Mouse (Mus musculus) heart, embryonic 12.5 days (tissue): ENCODE results near the gene Ubr1. TPM values are rescaled to one million over a fixed set of nuclear protein-coding genes. Genes with fewer than 3 reads are reported as not detected.
A peak's percentile ranks its signal among the peaks of the same experiment; 100 is the strongest.

ENCODE experiments used
- ATAC-seq: fragments of 200-750 bp; cut with Nextera tagmentation; 2 replicates; pipeline ENCODE4 v1.8.0; 2017; ENCODE audit warnings: moderate TSS enrichment, moderate library complexity; ENCODE audit not compliant: insufficient number of reproducible peaks, low FRiP score
- H3K27ac ChIP-seq: fragments of 300-500 bp; sonication (generic); 2 replicates; pipeline ENCODE4 v1.5.1; 2016; ENCODE audit warnings: mild to moderate bottlenecking, moderate library complexity; ENCODE audit not compliant: poor library complexity, severe bottlenecking
- H3K27me3 ChIP-seq: fragments of 300-500 bp; sonication (generic); replicated peaks from 2 replicates; pipeline ENCODE4 v1.6.1; 2016; ENCODE audit warnings: mild to moderate bottlenecking, moderate library complexity
- H3K36me3 ChIP-seq: fragments of 300-500 bp; sonication (generic); 2 replicates; pipeline ENCODE4 v1.6.1; 2016; ENCODE audit warnings: mild to moderate bottlenecking, moderate library complexity
- H3K4me1 ChIP-seq: fragments of 300-500 bp; sonication (generic); replicated peaks from 2 replicates; pipeline ENCODE4 v1.6.1; 2016; ENCODE audit warnings: mild to moderate bottlenecking
- H3K4me2 ChIP-seq: fragments of 300-500 bp; sonication (generic); 2 replicates; pipeline ENCODE4 v1.6.1; 2016; ENCODE audit warnings: mild to moderate bottlenecking, moderate library complexity
- H3K4me3 ChIP-seq: fragments of 300-500 bp; sonication (generic); 2 replicates; pipeline ENCODE4 v1.5.1; 2016; ENCODE audit warnings: mild to moderate bottlenecking
- H3K9ac ChIP-seq: fragments of 300-500 bp; sonication (generic); 2 replicates; pipeline ENCODE4 v1.6.1; 2016; ENCODE audit warnings: mild to moderate bottlenecking, moderate library complexity
- H3K9me3 ChIP-seq: fragments of 300-500 bp; sonication (generic); replicated peaks from 2 replicates; pipeline ENCODE4 v1.6.1; 2016; ENCODE audit warnings: mild to moderate bottlenecking, moderate library complexity
- WGBS: fragments of 180-500 bp; shearing (Covaris S2); methylation state at CpG from one replicate; pipeline ENCODE4 v1.1.7; 2016; 5-methylcytosine and 5-hydroxymethylcytosine counted together
- polyA plus RNA-seq: library from polyadenylated mRNA; unstranded; fragments of >200 nt; fragmentation: Nextera tagmentation; extraction: Ambion mirVana; gene quantifications from 2 replicates; pipeline ENCODE4 v1.2.1, GENCODE M21; 2016

Ubr1 gene
- polyA plus RNA-seq, 1 experiment from 2014 or later, result 19.6 TPM

- Histone ChIP-seq H3K27me3 (no peaks in the 10 kb centered on the region), H3K9ac (no peak overlapping the region), H3K27ac (no peak overlapping the region), H3K4me3 (no peak overlapping the region), H3K9me3 (no peaks in the 10 kb centered on the region), H3K36me3 (peaks cover 67% of the 10 kb centered on the region), H3K4me1 (no peaks in the 10 kb centered on the region), H3K4me2 (no peak overlapping the region)
- no peak for ATAC-seq
- 93% methylated on average over 3 of the region's 3 CpGs for WGBS
Measured at GRCm38 (mm10) chr2:120933038-120933437, 37.5 kb downstream of the Ubr1 start.

DNA sequence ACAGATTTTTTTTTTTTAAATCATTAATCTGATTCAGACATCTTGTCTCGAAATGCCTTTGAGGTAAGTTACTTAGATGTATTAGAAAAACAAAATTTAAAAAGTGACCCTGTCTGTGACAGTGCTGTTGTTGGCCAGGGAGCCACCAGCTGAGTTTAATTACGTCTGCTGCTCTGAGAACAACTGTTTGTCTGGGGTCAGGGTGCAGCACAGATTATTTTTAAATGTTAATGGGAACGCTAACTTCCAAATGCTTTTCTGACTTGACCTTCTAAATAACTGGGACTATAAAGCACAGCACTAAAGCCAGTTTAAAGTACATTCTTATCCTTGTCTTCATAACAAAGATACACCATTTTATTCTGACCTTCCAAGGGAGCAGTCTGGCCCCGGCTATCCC is 61.0 kb downstream of the Ubr1 start:
- Histone ChIP-seq H3K27me3 (no peaks in the 10 kb centered on the region), H3K4me3 (no peak overlapping the region), H3K9ac (no peak overlapping the region), H3K27ac (no peak overlapping the region), H3K9me3 (no peaks in the 10 kb centered on the region), H3K36me3 (peaks cover 36% of the 10 kb centered on the region), H3K4me2 (no peak overlapping the region), H3K4me1 (no peaks in the 10 kb centered on the region)
- ATAC-seq, result no peak
- 82% methylated on average over 4 of the region's 4 CpGs for WGBS

DNA sequence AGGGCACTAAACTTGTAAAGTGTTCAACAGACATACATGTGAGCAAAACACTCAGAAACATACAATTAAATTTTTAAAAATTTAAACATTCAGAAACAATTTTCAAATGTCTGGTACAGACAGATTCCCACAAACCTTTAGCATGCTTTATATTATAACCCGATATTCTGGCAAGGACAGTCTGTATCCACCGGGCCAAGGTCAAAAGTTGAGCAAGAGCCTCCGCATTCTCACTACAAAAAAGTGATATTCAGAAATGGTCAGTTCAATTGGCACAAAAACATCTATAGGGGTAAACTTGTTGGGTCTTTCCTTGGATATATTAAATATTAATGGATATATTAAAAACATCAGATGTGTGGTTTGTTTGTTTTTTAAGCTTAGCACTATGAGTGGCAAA is 74.2 kb downstream of the Ubr1 start:
- Histone ChIP-seq H3K9ac (no peak overlapping the region), H3K27me3 (no peaks in the 10 kb centered on the region), H3K4me2 (no peak overlapping the region), H3K4me1 (no peaks in the 10 kb centered on the region), H3K9me3 (no peaks in the 10 kb centered on the region), H3K4me3 (no peak overlapping the region), H3K27ac (no peak overlapping the region), H3K36me3 (peaks cover 79% of the 10 kb centered on the region)
- ATAC-seq, result no peak
- 96% methylated on average over 3 of the region's 3 CpGs for WGBS

DNA sequence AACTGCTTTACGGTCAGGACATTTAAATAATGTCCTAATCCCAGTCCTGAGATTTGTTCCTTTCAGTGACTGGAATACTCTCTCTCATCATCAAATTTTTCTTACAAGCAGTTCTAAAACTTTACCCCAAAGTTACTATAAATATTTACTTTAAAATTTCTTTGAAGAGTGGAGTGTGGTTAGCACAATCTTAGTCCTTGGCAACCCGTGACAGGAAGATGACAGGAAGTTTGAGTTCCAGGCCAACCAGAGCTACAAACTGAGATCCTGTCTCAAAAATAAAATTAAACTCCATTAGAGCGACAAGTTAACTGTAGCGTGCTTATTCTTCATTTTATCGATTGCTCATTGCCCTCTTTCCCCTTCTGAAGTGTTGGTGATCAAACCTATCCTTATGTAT is 82.9 kb downstream of the Ubr1 start:
- ATAC-seq, result no peak
- H3K9ac ChIP-seq, result no peak overlapping the region
- 87% methylated on average over 5 of the region's 5 CpGs for WGBS

DNA sequence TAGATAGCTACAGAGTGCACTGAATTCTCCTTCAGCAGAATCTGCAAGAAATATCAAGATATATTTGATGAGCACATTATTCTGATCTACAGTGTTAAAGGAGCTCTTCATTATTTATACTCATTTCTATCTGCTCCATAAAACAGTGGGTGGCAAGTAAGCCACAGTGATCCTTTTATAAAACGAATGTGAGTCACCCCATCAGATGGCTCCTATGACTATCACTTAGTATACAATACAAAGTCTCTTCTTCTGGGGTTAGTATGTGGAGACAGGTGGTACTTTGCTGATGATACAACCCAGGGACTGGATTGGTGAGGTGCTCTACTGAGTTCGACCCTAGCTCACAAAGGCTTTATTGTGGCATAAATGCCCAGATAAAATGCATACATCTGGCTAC is 97.3 kb downstream of the Ubr1 start:
- no peak for ATAC-seq
- H3K4me1 ChIP-seq, result peaks cover 22% of the 10 kb centered on the region
- WGBS, result 68% methylated on average over 2 of the region's 2 CpGs
- no peak overlapping the region for H3K4me2 ChIP-seq
- H3K27me3 ChIP-seq, result no peaks in the 10 kb centered on the region
- no peaks in the 10 kb centered on the region for H3K9me3 ChIP-seq
- H3K4me3 ChIP-seq, result no peak overlapping the region
- H3K9ac ChIP-seq, result no peak overlapping the region
- no peak overlapping the region for H3K27ac ChIP-seq
- peaks cover 54% of the 10 kb centered on the region for H3K36me3 ChIP-seq

More for the DNA sequence above, 82.9 kb downstream of the Ubr1 start:
- Histone ChIP-seq H3K27me3 (no peaks in the 10 kb centered on the region), H3K4me1 (no peaks in the 10 kb centered on the region), H3K36me3 (peaks cover 66% of the 10 kb centered on the region), H3K4me3 (no peak overlapping the region), H3K4me2 (no peak overlapping the region), H3K9me3 (no peaks in the 10 kb centered on the region), H3K27ac (no peak overlapping the region)

- peak overlapping the region; percentile 24; the same call in 1 of the 2 replicates for H3K4me2 ChIP-seq
- ATAC-seq, result 0 out of 2 replicates have a peak, but pooled peaks have one; percentile 25
- 56% methylated on average over 9 of the region's 9 CpGs for WGBS
Measured at GRCm38 (mm10) chr2:120871447-120872336, 98.8 kb downstream of the Ubr1 start.

DNA sequence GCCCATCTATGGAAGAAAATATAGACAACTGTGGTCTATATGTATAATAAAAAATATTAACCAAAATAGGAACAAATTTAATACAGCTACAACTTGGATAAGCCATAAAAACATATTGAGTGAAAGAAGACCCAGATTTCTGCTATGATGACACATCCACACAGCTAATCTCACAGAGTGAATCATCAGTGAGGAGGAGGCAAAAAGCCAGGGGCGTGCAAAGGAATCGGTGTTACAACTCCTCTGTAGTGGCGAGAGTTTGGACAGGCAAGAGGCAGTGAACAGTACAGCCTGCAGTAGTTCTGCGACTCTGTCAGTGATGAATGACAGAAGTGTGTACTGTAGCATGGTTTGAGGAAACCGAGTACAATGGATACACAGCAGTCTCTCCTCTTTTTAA is 103.2 kb downstream of the Ubr1 start:
- Histone ChIP-seq H3K36me3 (peaks cover 53% of the 10 kb centered on the region), H3K4me1 (peaks cover 22% of the 10 kb centered on the region)
- no peak for ATAC-seq

More at GRCm38 (mm10) chr2:120871447-120872336, 98.8 kb downstream of the Ubr1 start:
- Histone ChIP-seq H3K9me3 (no peaks in the 10 kb centered on the region), H3K27me3 (no peaks in the 10 kb centered on the region), H3K4me3 (no peak overlapping the region), H3K27ac (peak overlapping the region; percentile 94), H3K4me1 (peaks cover 22% of the 10 kb centered on the region), H3K9ac (no peak overlapping the region), H3K36me3 (peaks cover 52% of the 10 kb centered on the region)

GRCm38 (mm10) chr2:120866561-120866960 is 104.0 kb downstream of the Ubr1 start:
- Histone ChIP-seq H3K9me3 (no peaks in the 10 kb centered on the region), H3K36me3 (peaks cover 60% of the 10 kb centered on the region), H3K4me3 (no peak overlapping the region), H3K4me2 (no peak overlapping the region), H3K4me1 (peaks cover 14% of the 10 kb centered on the region; the same call in 1 of the 2 replicates), H3K9ac (no peak overlapping the region), H3K27ac (no peak overlapping the region), H3K27me3 (no peaks in the 10 kb centered on the region)
- ATAC-seq, result no peak
- 26% methylated on average over 1 of the region's 1 CpGs for WGBS

More for the DNA sequence above, 103.2 kb downstream of the Ubr1 start:
- H3K9me3 ChIP-seq, result no peaks in the 10 kb centered on the region
- WGBS, result 89% methylated on average over 5 of the region's 5 CpGs
- no peak overlapping the region for H3K4me2 ChIP-seq
- no peak overlapping the region for H3K9ac ChIP-seq
- no peak overlapping the region for H3K27ac ChIP-seq
- no peaks in the 10 kb centered on the region for H3K27me3 ChIP-seq
- H3K4me3 ChIP-seq, result no peak overlapping the region

DNA sequence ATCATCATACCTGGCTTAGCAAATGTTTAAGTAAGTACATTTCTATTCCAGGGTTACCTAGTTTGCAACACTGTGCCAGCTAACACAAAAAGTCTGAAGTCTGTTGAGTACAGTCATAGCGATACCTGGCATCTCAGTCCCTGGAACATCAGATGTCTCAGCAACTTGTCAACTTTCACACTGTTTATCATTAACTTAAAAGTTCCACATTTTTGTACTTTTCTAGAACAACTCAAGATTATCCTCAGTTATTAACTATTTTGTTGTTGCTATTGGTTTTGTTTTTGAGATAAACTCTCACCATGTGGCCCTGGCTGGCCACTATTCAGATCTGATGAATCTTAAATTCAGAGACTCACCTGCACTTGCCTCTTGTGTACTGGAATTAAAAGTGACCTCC is 107.1 kb downstream of the Ubr1 start:
- no peak overlapping the region for H3K9ac ChIP-seq
- H3K27ac ChIP-seq, result no peak overlapping the region
- no peaks in the 10 kb centered on the region for H3K9me3 ChIP-seq
- H3K36me3 ChIP-seq, result peaks cover 61% of the 10 kb centered on the region
- no peak overlapping the region for H3K4me3 ChIP-seq
- H3K27me3 ChIP-seq, result no peaks in the 10 kb centered on the region
- ATAC-seq, result no peak
- H3K4me2 ChIP-seq, result no peak overlapping the region
- no peaks in the 10 kb centered on the region for H3K4me1 ChIP-seq
- 93% methylated on average over 1 of the region's 1 CpGs for WGBS

- Histone ChIP-seq H3K36me3 (peaks cover 43% of the 10 kb centered on the region), H3K4me2 (no peak overlapping the region), H3K27me3 (no peaks in the 10 kb centered on the region), H3K9me3 (no peaks in the 10 kb centered on the region), H3K4me1 (no peaks in the 10 kb centered on the region), H3K4me3 (no peak overlapping the region), H3K27ac (no peak overlapping the region), H3K9ac (no peak overlapping the region)
- no peak for ATAC-seq
- WGBS, result 90% methylated on average over 1 of the region's 1 CpGs
Measured at GRCm38 (mm10) chr2:120860699-120861098, 109.8 kb downstream of the Ubr1 start.

DNA sequence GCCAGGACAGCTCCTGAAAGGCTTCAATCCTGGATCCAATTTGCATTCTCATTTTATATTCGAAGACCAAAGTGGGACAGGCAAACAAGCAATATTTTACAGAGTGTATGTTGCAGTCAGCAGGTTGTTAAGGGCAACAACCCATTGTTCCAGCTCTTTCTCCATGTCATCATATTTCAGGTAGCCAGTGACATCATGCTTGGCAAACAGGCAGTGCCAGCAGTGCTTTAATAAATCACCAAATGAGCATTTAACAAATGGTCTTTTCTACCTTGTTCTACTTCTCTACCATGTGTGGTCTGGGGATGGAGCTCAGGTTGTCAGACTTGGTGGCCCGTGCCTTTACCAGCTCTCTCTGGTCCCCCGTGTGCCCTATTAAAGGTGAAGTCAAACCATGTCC is 112.4 kb downstream of the Ubr1 start:
- Histone ChIP-seq H3K9me3 (no peaks in the 10 kb centered on the region), H3K27ac (no peak overlapping the region), H3K4me2 (no peak overlapping the region), H3K4me3 (no peak overlapping the region), H3K27me3 (no peaks in the 10 kb centered on the region), H3K36me3 (peaks cover 26% of the 10 kb centered on the region), H3K4me1 (no peaks in the 10 kb centered on the region), H3K9ac (no peak overlapping the region)
- WGBS, result 90% methylated on average over 3 of the region's 3 CpGs
- no peak for ATAC-seq
